ENCODE assay signal across 10 mouse cellular contexts in the genomic region with DNA sequence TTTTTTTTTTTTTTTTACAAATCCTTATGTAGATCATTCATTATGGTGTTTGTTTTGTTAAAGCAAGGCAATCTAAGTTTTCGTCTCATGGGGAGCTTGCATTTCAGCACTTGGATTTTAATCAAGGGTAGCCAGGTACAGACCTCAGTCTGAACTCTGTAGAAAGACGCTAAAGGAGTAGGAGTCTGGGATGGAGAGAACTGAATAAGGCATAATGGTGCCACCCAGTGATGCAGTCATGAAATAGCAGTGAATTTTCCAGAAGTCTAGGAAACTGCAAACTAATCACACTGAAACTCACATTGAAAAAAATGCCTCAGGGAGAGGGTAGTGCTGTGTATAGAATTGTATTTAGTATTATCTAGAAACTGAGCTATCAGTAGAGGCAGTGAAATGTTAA.
A peak's percentile ranks its signal among the peaks of the same experiment; 100 is the strongest.
DNase-seq lines count a peak whose midpoint lies in the region; TF ChIP-seq lines count a peak whose summit lies in the region.
"Had no signal": no experiment of that assay in that cellular context is flagged by ENCODE, and none has a peak within 500 bp of the region (broad histone marks: within the 10 kb centered on the region; RNA-seq: fewer than 3 reads in every experiment).

No protein-coding gene starts in this region.

- TF ChIP-seq CTCF in gastrocnemius, adult 2 months (IDR thresholded peaks at IDR 0.05) = peak; percentile 27; the same call in 1 of the 2 replicates
- TF ChIP-seq CTCF in MEL (IDR thresholded peaks at IDR 0.05 in 2 of 3, conservative IDR thresholded peaks at IDR 0.05 in 1 of 3; ENCODE audit: control insufficient read depth in 1 of 3, insufficient read depth in 1 of 3, low read depth in 2 of 3, low read length in 3 of 3, poor library complexity in 1 of 3, severe bottlenecking in 1 of 3) = peak in 2 of 3 experiments; percentile 8 to 61; a peak in 2 of 6 replicates

- no peaks in the 10 kb centered on the region for H3K4me1 ChIP-seq in MEL (ENCODE audit: control insufficient read depth in 1 of 2, insufficient read depth in 2 of 2, low read length in 2 of 2)
- H3K4me1 ChIP-seq: kidney, embryonic 15.5 days; limb, embryonic 12.5 days had no signal

- no peaks in the 10 kb centered on the region for H3K9me3 ChIP-seq in MEL (replicated peaks; ENCODE audit: insufficient read depth, low read length)
- H3K9me3 ChIP-seq: kidney, embryonic 15.5 days; limb, embryonic 12.5 days had no signal

- no peak overlapping the region for H3K9ac ChIP-seq in MEL (ENCODE audit: control insufficient read depth, low read depth, low read length, poor library complexity, severe bottlenecking)
- H3K9ac ChIP-seq: kidney, embryonic 15.5 days; limb, embryonic 12.5 days had no signal

- DNase-seq in gastrocnemius, adult 2 months = no peak
- DNase-seq in gastrocnemius, postnatal 25 days = no peak
- DNase-seq in left cerebral cortex, postnatal 25 days (ENCODE audit: low spot score in 2 of 2) = peak; percentile 18 to 49
- no peak for DNase-seq in left cerebral cortex, adult 11 months (ENCODE audit: low spot score)
- peak; percentile 17 for DNase-seq in MEL (ENCODE audit: low read depth, low spot score)
- peak; percentile 42 to 59 for DNase-seq in cerebellum, postnatal 14 days
- DNase-seq in gastrocnemius, postnatal 10 days = no peak
- DNase-seq: adrenal gland, adult 8-10 months had no signal

- no peak for TF ChIP-seq EP300 in MEL (IDR thresholded peaks at IDR 0.05; ENCODE audit: low read depth in 1 of 2, low read length in 2 of 2)

- TF ChIP-seq POLR2A in MEL (IDR thresholded peaks at IDR 0.05; ENCODE audit: control insufficient read depth in 1 of 2, insufficient read depth in 1 of 2, low read depth in 1 of 2, low read length in 2 of 2, poor library complexity in 1 of 2) = no peak

- H3K4me3 ChIP-seq in gastrocnemius, adult 2 months = no peak overlapping the region
- no peak overlapping the region for H3K4me3 ChIP-seq in MEL (ENCODE audit: control insufficient read depth in 1 of 2, insufficient read depth in 1 of 2, low read depth in 2 of 2, low read length in 2 of 2)
- H3K4me3 ChIP-seq: kidney, embryonic 15.5 days; limb, embryonic 12.5 days had no signal

- no peaks in the 10 kb centered on the region for H3K36me3 ChIP-seq in MEL (ENCODE audit: control insufficient read depth in 1 of 2, insufficient read depth in 2 of 2, low read length in 2 of 2)
- H3K36me3 ChIP-seq: kidney, embryonic 15.5 days; limb, embryonic 12.5 days had no signal

- H3K27me3 ChIP-seq in MEL (ENCODE audit: control insufficient read depth in 1 of 2, insufficient read depth in 2 of 2, low read length in 2 of 2) = no peaks in the 10 kb centered on the region
- H3K27me3 ChIP-seq: kidney, embryonic 15.5 days; limb, embryonic 12.5 days had no signal

- no peaks in the 10 kb centered on the region for H3K79me2 ChIP-seq in MEL (ENCODE audit: control insufficient read depth, insufficient read depth, low read length, poor library complexity)

- no peak overlapping the region for H3K27ac ChIP-seq in gastrocnemius, adult 2 months
- H3K27ac ChIP-seq in MEL (ENCODE audit: control insufficient read depth, low read depth, low read length) = no peak overlapping the region
- H3K27ac ChIP-seq: kidney, embryonic 15.5 days; limb, embryonic 12.5 days had no signal

- TF ChIP-seq RAD21 in MEL (IDR thresholded peaks at IDR 0.05; ENCODE audit: low read depth, low read length) = peak; percentile 73

- intact Hi-C loops in gastrocnemius, adult 2 months (cut with DNase I) = no loop called here
- intact Hi-C loops in left cerebral cortex, postnatal 25 days (cut with DNase I) = loop anchor here (10.0 kb wide), 1 partner anchor 547 kb away; no protein-coding TSS in a partner anchor

TF ChIP-seq in MEL, 35 proteins besides CTCF, POLR2A, EP300 and RAD21:
- TF ChIP-seq ZC3H11A (IDR thresholded peaks at IDR 0.05; ENCODE audit: low read depth, low read length) (peak; percentile 57), SMC3 (IDR thresholded peaks at IDR 0.05; ENCODE audit: low read depth, low read length) (peak; percentile 71), HCFC1 (IDR thresholded peaks at IDR 0.05; ENCODE audit: low read depth, low read length) (no peak)

Comparison
In these comparisons a context has a peak if more than half of its experiments do, and no peak if none do; other contexts are left out.
1. DNase-seq: peak in left cerebral cortex, postnatal 25 days (2 of 2), MEL (single experiment) and cerebellum, postnatal 14 days (2 of 2); none in gastrocnemius, adult 2 months (single experiment), gastrocnemius, postnatal 25 days (single experiment), left cerebral cortex, adult 11 months (single experiment) and gastrocnemius, postnatal 10 days (single experiment).